Mouse (Mus musculus) retina, postnatal 7 days (tissue): Measurements from ENCODE around the gene Iqca.

Experiments
- DNase-seq: peaks from one replicate; pipeline ENCODE4 v3.0.0-alpha.2; 2012; ENCODE audit warnings: low read depth, low spot score

Gene Iqca

DNA sequence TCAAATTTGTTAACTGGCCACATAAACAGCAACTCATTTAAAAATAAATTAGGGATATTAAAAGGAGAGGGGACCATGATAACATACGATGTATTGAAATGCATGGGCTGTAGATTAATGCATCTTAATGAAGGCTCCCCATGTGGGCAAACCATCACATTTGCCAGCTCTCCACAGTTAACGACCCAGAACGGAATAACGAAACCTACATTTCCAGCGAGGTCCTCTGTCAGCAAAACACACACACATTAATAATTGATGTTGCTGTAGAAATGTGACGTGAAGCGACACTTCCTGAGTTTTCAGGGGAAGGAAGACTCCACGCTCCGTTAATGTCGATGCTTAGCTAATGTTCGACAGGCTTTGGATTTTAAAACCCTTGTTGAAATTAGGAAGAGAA is 20.8 kb downstream of the Iqca start:
- no peak for DNase-seq

DNA sequence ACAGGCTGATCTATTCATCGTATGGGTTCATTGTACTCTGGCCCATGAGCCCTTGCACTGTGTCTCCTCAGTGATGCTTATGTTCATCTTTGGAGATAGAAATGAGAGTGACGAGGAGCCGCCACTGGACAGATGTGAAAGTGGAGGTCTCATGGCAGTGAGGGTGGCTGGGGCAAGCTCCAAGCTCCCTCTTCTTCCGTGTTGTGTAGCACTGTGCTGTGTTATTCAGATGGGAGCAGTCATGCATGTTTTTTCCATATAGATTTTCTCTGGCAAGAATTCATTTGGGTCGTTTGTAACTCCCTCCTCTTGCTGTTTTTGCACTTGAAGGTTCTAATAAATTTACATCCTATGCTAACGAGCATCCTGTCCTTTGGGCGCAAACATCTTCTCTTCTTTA is 21.2 kb downstream of the Iqca start:
- no peak for DNase-seq

DNA sequence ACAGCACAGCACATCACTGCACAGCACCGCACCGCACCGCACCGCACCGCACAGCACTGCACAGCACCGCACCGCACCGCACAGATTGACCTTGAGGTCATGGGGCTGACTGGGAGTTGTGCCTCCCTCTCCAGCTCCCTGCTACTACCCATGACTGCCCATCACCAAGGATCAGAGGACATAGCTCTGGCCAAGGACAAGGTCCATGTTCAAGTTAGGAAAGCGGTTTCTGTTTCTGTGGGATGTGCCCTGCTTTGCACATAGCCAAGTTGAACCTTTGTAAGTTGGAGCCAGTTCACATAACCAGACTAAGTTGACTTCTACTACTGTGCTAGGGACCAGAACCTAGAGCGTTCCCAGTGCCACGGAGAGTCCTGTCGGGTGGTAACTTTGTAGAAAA is 28.6 kb downstream of the Iqca start:
- DNase-seq: no peak

DNA sequence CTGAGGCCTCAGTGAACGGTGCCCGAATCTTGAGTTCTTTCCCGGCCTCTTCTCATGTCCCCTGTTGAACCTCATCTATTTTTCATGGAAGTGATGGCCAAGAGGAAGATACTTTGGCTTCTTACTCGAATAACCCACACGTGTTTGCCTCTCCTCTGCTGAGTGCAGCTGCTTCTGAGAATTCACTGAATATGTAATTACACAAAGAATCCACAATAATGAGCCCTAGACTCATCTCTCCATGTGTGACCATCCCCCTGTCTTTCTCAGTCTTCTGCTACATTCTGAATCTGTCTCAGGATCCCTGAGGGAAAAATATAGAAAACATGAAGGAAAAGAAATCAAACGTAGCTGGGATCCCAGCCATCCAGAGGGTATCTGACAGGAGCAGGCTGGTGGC is 32.5 kb downstream of the Iqca start:
- no peak for DNase-seq

DNA sequence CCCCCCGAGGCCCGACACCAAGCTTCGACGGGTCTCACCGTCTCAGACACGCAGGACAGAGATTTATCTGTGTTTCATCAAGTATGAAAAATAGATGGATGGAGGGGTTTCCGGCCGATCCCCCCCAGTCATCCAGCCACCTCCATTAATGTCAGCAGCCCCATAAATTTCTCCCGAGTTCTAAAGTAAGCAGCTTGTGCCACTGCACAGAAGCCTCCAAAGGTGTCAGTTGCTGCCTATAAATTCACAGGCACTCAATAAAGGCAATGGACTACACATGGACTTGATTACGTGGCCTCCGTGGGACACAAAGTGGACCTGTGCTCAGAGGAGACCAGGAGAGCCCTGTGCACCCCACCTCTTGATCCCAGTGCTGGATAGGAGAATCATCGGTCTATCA is 34.0 kb downstream of the Iqca start:
- DNase-seq: no peak

DNA sequence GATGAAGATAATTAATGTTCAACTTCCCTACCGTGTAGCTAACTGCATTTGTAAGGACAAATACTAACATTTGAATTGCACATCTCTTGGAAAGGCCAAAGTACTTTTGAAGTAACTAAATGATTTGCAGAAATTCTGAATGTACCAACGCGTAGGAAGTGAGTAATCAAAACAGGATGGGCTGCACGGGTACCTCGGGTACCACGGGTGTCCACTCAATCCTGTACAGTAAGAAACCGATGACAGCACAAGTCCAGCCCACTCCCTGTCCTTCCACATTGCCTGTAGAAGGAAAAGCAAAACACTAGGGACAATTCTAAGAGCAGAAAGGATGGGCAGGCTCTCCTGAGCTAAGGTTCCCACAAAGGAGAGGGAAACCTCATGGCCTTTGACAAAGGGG is 36.0 kb downstream of the Iqca start:
- no peak for DNase-seq

DNA sequence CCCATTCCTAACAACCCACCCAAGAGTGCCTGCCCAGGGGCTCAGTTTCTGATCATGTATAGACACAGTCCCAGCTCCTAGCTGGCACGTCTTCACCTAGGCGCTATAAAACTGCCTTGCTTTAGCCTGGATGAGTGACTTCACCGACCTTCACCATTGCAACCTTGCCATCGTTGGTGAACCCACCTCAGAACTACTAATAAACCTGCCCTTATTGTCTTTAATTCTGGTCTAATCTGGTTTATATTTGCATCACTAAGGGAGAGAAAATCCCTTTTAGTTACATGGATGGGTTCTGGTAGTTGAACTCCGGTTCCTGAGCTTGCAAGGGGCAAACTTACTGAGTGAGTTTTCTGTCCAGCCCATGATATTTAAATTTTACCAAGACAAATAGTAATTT is 38.6 kb downstream of the Iqca start:
- DNase-seq: no peak

DNA sequence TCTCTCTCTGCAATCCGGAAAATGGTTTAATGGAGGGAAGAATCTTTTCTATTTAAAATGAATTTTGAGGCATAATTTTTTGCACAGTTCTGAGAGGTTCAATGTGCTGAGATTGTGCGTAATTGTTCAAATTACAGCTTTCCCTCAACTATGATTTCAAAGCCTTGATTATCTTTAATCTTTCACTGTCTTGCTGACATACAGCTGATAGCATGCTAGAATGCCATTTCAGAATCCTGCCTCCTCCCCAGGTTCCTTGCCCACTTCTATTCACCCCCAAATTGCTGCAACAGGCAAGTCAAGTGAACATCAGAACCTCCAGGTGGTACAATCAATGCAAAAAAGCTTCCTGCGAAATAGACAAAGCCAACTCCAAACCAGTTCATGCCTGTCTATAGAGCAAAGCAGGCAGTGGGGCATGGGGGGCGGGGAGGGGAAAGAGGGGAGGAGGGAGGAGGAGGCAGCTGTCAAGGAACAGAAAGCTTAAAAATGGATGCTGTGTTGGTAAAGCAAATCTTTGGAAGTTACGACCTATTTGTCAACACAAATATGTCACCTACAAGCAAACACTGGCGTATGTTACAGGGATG is 39.5 kb downstream of the Iqca start:
- no peak for DNase-seq

DNA sequence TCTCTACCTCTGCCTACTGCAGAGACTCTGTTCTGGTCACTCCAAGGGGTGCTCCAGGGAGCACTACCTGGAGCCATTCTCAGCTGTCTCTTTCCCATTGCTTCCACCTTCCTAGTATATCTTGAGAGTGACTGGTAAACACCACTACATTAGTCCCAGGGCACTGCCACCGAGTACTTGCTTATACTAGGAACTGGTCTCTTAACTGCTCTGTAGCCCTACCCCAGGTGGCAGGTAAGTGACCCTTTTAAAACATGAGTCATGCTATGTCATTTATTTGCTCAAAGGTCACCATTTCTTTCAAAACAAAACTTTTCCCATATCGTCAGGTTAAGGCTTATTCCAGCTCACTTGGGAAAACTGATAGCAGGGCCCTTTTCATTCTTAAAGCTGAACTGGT is 40.5 kb downstream of the Iqca start:
- DNase-seq: no peak

DNA sequence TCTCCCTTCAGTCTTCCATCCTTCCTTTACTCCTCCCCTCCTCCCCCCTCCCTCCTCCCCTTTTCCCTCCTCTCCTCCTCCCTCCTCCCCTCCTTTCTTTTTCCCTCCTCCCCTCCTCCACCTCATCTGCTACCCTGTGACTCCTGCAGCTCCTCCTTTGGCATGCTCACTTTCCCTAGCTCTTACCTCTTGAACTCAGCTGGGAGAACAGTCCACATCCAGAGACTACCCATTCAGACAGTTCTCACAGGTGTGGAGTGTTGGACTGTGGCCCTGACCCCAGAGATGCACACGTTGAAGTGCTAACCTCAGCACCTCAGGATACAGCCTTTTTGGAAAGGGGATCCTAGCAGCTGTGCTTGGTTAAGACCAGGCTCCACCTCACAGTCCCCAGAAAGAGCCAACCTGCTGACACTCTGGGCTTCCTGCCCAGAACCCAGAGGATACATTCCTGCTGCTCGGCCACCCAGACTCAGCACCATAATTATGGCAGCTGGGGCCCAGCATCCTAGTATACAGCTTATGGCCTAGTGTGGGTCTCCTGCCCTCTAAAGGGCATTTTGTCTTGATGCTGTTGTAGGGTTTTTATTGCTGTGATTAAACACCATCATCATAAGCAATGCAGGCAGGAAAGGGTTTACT is 41.9 kb downstream of the Iqca start:
- DNase-seq: no peak

DNA sequence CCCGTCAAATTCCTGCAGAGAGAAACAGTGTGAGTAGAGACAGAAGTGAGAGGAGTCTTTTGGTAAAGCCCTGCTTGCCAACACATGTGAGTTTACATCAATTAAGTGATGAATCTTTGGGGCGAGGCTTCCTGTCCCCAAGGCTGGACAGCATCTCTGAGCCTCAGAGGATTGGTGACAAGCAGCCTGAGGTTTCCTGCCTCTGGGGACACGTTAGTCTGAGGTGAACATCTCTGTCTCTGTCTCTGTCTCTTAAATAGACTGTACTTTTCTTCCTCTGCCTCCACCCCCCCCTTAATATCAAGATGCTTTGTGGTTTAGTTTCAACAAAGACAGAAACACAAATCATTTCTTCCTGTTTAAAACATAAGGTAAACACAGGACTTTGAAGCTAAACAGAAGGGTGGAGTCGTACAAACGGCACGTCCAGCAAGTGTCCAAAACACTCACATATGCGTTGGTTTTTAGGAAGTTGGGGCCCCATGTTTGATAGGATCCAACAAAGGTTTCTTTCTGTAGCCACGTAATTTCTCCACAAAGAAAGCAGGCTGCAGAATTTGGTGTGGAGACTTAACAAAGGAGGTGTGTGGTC is 49.2 kb downstream of the Iqca start:
- DNase-seq: no peak

DNA sequence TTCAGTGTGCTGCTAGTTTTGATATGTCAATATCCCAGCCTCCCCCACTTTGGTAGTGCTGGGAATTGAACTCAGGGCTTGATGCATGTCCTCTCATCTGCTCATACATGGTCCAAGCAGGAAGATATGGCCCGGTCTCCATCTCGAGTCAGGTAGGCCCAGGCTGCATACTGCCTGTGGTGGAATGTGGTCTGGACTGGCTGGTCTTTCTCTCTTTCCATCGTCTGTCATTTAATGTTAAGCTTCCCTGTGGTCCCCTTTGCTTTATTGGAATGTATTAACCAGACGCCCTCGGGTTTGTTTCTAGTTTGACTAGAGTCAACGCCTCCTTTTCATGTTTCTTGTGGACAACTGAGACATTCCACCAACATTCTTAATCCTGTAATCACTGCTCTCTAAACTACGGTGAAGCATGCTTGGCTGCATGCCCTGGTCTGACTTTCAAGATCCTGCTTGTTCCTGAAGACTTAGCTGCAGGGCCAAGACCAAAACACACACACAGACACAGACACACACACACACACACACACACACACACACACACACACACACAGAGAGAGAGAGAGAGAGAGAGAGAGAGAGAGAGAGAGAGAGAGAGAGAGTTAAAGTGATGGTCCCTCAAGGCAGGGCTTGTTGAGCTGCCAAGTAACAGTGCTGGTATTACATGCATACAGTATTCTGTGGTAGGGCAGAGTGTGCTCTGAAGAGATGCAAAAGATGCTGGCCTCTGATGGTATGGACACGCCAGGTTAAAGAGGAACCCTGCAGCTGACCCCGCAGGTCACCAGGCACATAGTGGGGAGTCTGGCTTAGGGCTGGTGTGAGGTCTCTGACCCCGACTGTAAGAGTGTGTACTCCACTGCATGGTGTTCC is 52.6 kb downstream of the Iqca start:
- DNase-seq: no peak

DNA sequence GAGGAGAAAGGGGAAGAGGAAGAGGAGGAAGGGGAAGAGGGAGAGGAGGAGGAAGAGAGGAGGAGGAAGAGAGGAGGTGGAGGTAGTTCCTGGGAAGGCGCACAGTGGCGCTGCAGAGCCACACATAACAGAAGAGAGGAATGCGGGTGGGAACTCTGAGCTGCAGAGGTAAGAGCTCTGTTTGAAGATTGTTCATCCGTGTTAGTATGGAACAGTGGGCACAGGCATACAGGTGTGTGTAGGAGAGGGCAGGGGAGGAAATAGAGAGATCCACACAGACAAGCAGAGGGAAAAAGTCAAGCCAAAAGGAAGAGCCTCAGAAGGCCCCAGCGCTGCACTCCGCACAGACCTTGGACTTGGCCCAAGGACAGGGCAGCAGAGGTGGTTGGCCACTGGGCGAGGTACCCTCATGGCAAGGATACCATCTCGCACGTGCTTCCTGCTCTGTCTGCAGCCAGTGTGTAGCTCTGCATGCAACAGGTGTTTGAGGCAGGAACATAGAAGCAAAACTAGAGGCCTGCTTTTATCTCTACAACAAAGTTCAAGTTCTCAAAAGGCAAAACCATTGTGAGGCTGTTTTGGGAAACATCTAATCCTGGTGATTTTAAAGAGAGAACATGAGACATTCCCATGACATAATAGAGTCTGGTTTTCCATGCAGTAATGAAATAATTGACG is 60.2 kb downstream of the Iqca start:
- DNase-seq: no peak

DNA sequence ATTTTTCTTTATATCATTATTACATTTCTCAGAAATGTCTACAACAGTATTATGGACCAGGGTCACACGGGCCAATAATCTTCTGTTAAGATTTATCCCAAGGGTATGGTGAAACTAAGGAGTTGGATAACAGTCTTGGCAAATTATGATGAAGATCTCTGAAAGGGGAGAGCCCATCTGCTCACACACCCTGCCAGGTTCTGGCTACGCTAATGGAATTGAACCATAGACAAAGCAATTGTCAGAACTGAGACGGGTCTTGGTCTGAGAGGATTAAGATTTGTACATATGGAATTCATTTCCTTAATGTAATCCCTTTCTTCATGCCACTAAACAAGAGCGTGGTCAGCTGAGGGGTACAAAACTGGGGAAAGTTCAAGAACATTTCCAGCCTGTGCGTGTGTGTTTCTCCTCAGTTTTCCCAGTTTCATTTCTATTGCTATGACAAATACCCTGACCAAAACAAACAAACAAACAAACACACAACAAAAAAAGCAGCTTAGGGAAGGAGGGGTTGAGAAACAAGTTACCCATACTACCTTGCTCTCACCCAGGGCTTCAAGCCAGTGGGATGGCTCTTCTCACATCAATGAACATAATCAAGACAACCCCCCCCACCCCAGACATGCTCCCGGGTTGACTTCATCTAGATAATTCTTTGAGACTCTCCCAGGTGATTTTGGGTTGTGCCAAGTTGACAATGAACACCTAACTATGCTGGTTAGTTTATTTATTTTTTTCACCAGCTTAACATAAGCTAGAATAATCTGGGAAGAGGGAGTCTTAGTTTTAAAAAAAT is 64.8 kb downstream of the Iqca start:
- no peak for DNase-seq

DNA sequence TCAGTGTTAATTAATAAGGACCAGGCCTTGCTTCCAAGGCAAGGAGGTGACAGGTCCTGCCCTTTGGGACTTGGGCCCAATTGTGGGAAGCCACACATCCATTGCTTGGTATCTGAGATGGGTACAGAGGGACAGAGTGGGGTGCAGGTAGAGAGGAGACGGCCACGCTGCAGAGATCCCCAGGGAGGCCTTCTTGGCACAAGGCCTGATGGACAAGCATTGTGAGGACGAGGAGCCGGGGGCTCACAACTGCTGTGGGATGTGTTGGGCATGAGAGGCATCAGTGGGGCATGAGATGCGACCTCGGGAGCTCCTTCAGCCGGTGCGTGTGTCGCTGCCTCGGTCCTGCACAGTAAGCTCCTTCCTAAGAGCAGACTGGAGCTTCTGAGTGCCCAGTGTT is 66.7 kb downstream of the Iqca start:
- DNase-seq: no peak

DNA sequence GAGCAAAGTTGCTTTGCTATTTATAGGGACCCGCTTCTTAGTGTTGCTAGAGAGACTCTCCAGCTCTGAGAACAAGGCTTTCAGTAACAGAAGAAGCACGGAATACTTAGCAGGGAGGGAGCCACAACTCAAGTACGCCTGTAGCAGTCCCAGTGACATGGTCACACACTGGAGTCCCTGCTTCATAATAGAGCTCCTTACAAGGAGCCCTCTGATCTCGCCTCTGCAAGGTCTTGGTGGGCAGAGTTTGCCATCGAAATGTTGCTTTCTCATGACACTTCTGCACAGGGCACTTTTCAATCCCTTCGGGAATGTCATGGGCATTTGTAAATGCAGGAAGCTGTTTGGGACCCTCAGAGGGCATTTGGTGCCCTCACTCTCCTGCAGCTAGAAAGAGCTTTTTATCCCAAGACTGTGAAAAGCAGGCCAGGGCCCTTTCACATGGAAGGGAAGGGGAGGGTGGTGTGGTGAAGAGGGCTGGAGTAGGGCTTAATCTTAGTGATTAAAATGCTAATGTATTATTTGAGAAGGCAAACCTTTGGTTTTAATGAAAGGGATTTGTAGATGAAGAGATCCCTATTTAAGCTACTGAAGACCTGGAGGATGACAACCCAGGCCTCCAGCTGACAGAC is 67.6 kb downstream of the Iqca start:
- no peak for DNase-seq

DNA sequence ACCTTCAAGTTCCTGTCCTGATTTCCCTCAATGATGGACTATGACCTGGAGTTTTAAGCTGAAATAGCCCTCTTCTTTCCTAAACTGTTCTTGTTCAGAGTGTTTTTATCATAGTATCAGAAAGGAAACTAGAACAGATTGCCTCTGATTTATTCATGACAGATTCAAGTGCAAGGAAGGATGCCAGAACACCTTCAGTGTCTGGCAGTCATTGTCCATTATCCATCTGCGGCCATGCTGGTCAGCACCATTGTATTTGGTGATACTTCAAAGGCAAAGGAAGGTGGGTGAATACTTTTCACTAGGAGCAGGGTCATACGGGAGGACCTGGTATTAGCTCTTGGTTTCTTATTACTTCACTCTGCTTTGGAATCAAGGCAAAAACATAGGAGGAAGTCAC is 76.9 kb downstream of the Iqca start:
- DNase-seq: no peak

DNA sequence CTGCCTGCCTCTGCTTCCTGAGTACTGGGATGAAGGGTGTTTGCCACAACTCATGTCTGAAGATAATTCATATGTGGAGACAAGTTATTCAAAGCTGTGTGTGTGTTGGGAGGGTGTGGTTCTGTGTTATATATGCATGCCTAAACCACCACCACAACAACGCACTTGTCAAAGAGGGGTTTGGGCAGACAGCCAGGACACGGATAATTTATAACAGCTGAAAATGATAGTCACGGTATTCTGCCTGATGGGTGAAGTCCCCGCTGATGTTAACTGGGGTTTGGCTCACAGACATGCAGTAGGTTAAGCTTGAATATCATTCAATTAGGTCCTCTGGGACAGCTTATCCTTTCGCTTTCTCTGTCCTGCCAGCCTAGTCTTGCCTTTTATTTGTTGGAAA is 78.4 kb downstream of the Iqca start:
- DNase-seq: no peak

DNA sequence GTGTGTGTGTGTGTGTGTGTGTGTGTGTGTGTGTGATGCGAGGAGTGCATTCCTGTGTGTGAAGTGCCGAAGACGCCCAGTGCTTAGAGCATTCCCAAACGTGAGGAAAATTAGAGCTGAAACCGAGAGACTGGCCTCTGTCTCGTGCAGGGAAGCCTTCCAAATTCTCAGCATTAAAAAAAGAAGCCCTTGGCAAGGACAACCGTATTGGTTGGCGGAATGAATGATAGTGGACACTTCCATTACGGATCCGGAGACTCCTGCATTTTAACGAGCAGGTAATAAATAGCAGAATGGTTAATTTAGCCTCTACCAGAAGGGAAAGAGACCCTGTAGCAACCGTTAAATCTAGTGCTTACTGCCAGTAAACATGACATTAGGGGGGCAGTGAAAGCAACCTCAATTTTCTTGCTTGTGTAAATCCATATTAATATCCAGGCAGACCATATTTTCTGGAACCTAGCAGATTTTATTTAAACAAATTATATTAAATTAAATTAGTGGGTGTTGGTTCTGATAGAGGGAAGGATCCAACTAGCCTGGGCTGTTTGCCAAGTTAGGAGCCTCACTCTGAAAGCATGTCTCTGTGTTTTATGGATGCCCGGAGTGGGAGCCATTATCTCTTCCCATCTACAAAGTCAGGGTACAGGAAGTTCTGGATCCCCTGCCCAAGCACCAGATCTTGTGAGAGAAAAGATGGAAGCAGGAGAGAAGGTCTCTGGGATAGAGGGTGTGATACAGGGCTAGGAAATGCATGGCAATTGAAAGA is 81.2 kb downstream of the Iqca start:
- DNase-seq: no peak

DNA sequence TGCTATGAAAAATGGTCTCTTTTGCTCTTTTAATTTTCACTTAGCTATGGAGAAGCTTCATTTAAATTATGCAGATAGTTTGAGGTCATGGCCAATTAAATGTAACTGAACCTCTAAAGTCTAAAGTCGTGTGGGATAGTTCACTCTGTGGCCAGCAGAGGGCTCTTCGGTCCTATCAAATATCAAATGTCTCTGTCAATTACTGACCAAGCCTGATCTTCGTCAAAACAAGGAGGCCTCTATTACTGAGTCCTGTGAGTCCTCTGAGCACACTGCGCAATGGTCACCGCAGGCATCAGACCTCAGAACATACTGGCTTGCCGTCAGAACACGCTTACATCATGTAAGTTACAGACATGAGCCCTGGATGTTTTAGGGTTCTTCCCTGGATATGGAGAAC is 92.6 kb downstream of the Iqca start:
- peak; percentile 46 for DNase-seq
